Mouse (Mus musculus) lung, postnatal 0 days (tissue): Measurements from ENCODE around the gene Dock9.

ENCODE experiments used
- CTCF ChIP-seq: IDR thresholded peaks from 2 replicates; pipeline ENCODE4 v1.5.1; 2016; ENCODE audit warnings: antibody characterized with exemption, mild to moderate bottlenecking
- EP300 ChIP-seq: IDR thresholded peaks from 2 replicates; pipeline ENCODE4 v1.6.1; 2016; ENCODE audit warnings: antibody characterized with exemption, mild to moderate bottlenecking, control low read depth

DNA sequence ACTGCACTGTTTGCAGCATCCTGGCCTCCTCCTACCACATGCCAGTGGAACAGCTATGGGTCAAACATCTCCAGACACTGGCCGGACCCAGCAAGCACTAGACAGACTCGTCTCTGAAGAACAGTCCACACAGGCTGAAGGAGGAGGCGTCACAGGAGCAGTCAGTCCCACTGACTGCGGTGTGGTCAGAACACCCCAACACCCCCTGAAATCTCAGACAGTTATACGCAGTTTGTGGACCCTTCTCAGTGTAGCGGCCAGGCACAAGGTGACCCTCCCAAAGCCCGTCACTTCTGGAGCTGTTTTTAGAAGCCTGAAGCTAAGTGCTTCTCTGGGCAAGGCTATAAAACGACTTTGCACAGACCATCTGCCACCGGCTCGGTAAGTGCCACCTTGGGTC is 143.9 kb downstream of the Dock9 start:
- TF ChIP-seq CTCF (no peak), EP300 (no peak)
